Mouse (Mus musculus) frontal cortex, postnatal 25 days (tissue): ENCODE data around the gene Cnot6l.
A peak's percentile ranks its signal among the peaks of the same experiment; 100 is the strongest.

Experiments
- DNase-seq, 2 experiments: peaks; one replicate each; pipeline ENCODE4 v3.0.0; 2022; ENCODE audit warnings: low spot score in 2 of 2

Cnot6l gene

GRCm38 (mm10) chr5:96164021-96164411 is at the start of gene Cnot6l:
Gene Cnot6l, minus strand, starts transcription at chr5:96164171.
- no peak for DNase-seq

DNA sequence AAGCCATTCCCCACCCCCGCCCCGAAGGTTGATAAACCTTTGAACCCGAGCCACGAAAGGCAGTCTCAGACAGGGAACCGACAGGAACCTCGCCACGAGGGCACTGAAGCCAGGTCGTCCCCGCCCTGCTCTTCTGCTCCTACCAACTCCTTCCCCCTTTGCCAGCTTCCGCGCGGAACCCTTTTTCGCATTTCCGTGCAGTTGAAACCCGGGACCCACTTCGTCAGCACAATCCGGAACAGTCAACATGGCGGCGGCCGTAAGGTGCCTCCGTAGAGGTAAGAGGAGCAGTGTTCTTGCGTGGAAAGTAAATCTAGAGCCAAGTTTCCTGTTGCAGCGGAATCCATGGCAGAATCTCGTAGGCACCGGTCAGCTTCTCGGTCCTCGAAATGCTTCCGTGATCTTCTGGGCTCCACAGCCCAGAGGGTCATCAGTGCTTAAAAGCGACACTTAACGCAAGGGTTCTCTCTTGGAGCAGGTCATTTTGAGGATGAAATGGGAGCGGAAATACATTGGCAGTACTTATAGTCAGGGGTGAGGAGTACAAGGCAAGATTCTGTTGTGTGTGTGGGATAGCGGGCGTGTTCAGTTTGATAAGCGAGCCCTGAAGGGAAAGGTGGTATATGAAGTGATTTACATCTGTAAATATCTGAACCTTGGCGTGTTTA is 46.1 kb upstream of the Cnot6l start:
- DNase-seq = peak; percentile 85 to 89

GRCm38 (mm10) chr5:96209459-96209858 is 45.5 kb upstream of the Cnot6l start, which contains the start of gene Mrpl1:
Gene Mrpl1, plus strand, starts transcription at chr5:96209493.
- DNase-seq = peak in 1 of 2 experiments; percentile 6

GRCm38 (mm10) chr5:96208543-96208942 is 44.6 kb upstream of the Cnot6l start:
- DNase-seq = no peak

DNA sequence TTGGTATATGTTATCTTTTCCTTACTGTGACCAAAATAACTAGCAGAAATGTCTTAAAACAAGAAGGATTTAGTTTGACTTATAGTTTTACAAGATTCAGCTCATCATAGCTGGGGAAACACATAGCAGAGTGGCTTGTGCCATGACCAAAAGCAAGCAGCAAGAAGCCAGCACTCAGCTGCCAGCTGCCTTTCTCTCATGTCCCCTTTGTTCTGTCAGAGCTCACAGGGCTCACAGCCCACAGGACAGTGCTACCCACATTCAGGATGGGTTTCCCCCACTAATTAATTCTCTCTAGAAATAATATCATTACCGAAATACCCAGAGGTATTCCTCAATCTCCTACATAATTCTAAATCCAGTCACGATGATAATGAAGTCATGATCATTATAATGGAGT is 43.6 kb upstream of the Cnot6l start:
- no peak for DNase-seq

DNA sequence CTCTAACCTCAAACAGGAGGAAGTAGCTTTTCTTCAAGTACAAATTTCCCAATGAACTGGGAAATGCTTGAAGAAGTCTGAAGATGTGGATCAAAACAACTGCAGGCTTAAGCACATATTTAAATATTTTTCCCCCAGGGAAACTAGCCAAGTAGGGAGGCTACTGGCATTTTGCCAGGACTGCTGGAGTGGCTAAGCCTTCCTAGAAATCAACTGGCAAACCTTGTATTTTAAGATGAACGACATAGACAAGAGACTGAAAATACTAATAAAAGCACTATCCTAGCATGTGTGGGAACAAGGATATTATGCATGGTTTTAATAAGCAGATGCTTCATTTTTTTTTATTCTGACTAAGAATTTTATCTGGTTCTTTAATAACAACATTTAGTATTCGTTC is 42.9 kb upstream of the Cnot6l start:
- DNase-seq = no peak

DNA sequence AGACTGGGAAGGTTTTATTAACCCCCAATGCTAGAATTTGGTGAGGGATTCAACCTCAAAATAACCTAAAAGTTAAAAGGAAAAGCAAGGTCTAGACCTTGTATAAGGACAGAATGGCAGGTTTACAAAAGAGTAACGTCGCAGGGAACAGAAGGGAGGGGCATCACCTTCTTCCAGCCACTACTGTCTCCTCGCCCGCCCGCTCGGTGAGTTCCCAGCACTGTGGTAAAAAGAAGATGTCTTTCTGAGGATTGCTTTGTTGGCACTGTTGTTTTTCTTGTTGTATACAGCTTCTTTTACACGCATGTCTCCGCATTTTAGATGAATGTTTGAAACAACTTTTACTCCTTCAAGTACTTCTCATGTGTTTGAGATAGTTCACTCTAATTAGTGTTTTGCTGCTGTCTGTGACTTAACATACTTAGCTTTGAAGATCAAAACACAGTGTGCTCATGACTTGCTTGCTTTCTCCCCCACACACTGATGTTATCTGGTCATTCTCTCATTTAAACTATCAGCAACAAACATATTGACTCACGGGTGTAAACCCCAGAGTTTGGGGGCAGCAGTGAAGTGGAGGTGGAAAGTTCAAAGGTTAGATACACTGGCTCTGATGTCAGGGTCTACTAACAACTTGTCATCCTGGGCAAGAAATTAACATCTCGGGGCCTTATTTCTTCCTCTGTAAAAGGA is 37.6 kb upstream of the Cnot6l start:
- no peak for DNase-seq

GRCm38 (mm10) chr5:96200269-96200668 is 36.3 kb upstream of the Cnot6l start:
- no peak for DNase-seq

DNA sequence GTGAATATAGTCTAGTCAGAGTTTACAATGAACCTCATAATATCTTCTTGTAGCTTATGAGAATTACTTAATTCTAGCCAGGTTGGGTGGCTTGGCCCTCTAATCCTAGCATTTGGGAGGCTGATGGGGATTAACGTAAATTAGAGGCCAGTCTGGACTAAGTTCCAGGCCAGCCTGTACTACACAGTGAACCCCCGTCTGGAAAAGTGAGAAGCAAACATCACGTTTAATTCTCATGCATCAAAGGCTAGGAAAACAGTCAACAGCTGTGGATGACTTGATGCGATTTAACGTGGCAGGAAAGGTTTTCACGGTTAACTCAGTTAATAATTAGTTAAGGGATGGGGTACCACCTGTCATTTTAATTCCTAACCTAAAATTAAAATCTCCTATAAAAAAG is 34.3 kb upstream of the Cnot6l start:
- no peak for DNase-seq

DNA sequence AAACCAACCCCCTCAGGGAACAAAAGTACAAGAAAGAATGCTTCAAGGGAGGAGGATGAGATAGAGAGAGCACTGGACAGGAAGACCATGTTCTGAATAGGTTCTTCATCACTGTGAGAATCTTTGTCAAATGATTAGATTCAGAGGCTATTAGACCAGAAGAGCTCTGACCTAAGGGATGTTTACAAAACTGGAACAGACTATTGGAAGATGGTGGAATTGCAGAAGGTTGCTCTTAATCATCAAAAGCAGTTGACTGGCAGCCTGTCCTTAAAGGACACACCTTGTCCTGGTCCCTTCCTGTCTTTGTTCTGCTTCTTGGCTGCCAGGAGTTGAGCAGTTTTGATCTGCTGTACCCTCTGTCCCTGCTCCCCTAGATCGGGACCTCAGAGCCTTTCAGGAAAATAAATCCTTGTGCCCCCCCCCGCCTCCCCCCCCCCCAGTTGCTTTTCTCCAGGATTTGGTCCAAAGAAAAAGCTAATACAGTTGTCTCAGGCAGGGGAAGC is 32.6 kb upstream of the Cnot6l start:
- DNase-seq = no peak

- no peak for DNase-seq
Measured at GRCm38 (mm10) chr5:96191251-96191650, 27.3 kb upstream of the Cnot6l start.

GRCm38 (mm10) chr5:96189761-96190160 is 25.8 kb upstream of the Cnot6l start:
- DNase-seq = no peak

DNA sequence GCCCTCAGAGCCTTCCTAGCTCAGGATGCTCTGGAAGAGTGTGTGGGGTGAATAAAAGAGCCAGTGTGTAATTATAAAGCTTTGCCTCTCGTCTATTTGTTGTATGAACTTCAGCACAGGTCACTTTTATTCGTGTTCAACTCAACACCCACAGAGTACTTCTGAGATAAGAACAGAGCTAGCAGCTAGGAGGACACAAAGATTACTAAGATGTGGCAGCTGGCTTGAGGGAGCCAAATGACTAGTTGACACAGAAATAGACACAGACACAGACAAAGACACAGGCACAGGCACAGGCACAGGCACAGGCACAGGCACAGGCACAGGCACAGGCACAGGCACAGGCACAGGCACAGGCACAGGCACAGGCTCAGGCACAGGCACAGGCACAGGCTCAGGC is 20.0 kb upstream of the Cnot6l start:
- DNase-seq = no peak

- no peak for DNase-seq
Measured at GRCm38 (mm10) chr5:96183211-96183610, 19.2 kb upstream of the Cnot6l start.

GRCm38 (mm10) chr5:96176879-96177358 is 12.9 kb upstream of the Cnot6l start:
- DNase-seq = no peak

- no peak for DNase-seq
Measured at GRCm38 (mm10) chr5:96176121-96176520, 12.2 kb upstream of the Cnot6l start.

- no peak for DNase-seq
Measured at GRCm38 (mm10) chr5:96171765-96172164, 7.8 kb upstream of the Cnot6l start.

GRCm38 (mm10) chr5:96170443-96170842 is 6.5 kb upstream of the Cnot6l start:
- DNase-seq = no peak

DNA sequence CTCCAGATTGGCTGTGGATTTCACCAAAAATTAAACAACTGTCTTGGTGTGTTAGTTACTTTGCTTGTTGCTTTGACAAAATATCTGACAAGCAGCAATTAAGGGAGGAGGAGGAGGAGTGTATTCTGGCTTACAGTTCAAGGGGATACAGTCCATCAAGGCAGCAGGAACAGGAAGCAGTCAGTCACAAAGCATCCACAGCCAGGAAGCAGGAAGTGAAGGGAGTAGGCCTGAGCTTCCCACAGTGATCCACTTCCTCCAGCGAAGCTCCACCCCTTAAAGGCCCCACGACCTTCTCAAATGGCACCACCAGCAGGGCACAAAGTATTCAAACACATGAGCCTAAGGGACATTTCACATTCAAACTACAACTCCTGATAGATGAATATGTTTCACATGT is 2.8 kb upstream of the Cnot6l start:
- DNase-seq = no peak

DNA sequence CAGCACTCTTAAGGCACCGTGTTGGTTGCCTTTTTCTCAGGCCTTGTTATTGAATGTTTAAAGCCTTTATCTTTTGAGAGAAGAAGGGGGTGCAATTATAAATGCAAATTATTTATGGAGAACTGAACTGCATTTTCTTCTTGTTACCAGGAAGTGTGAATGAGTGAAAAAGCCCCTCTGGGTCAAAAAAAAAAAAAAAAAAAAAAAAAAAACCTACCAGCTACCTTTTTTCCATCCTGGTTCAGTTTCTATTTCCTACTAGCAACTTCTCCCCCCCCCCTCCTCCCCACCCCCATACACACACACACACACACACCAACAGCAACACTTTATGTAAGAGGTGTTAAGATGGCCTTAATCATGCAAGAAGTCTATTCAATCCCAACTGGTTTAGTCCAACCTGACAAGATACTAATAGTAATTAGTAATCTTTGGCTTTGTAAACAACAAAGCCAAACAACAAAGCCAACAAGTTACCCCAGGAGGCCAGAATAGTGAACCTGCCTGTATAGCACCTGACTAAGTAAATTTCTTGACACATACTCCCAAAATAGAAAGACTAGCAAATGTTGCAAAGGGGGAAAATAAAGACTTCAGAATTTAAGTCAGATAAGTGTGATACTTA is 463 bp downstream of the Cnot6l start:
- no peak for DNase-seq

- peak; percentile 41 to 58 for DNase-seq
Measured at GRCm38 (mm10) chr5:96162399-96163331, 1.3 kb downstream of the Cnot6l start.
